Mouse (Mus musculus) testis, adult 2 months (tissue): Measurements from ENCODE around the gene Palm3.
A peak's percentile ranks its signal among the peaks of the same experiment; 100 is the strongest.

Experiments used
- CTCF ChIP-seq: fragments of 200-500 bp; IDR thresholded peaks from 2 replicates; pipeline ENCODE4 v1.5.1; 2012; ENCODE audit warnings: low read depth, mild to moderate bottlenecking, inconsistent platforms, low read length, moderate library complexity; ENCODE audit not compliant: control insufficient read depth, insufficient read depth, insufficient replicate concordance
- POLR2A ChIP-seq: fragments of 200-500 bp; IDR thresholded peaks from 2 replicates; pipeline ENCODE4 v1.6.1; 2012; ENCODE audit warnings: low read depth, mild to moderate bottlenecking, inconsistent platforms, low read length, moderate library complexity; ENCODE audit not compliant: control insufficient read depth

- TF ChIP-seq CTCF (peak; percentile 28; the same call in 1 of the 2 replicates), POLR2A (no peak)
These were observed 12.9 kb upstream of the Palm3 start for GRCm38 (mm10) chr8:84008362-84008761.
